Mouse (Mus musculus): Measurements from ENCODE around the gene Tmem136.

GRCm38 (mm10) chr9:43084496-43085362, 31.6 kb downstream of the Tmem136 start:
- TF ChIP-seq CTCF (IDR thresholded peaks at IDR 0.05; ENCODE audit: low read depth) (no peak), EP300 (IDR thresholded peaks at IDR 0.05; ENCODE audit: low read depth) (no peak)
